Mouse (Mus musculus) retina, embryonic 14.5 days (tissue): ENCODE data around the gene Sphk2.

Experiments
- DNase-seq: peaks from one replicate; pipeline ENCODE4 v3.0.0-alpha.2; 2015; ENCODE audit warnings: low spot score

Sphk2 gene

GRCm38 (mm10) chr7:45723781-45724180, 6.0 kb upstream of the Sphk2 start:
- DNase-seq = no peak

GRCm38 (mm10) chr7:45723301-45723700, 5.5 kb upstream of the Sphk2 start:
- no peak for DNase-seq

GRCm38 (mm10) chr7:45722348-45722713, 4.5 kb upstream of the Sphk2 start:
- no peak for DNase-seq

GRCm38 (mm10) chr7:45721642-45722347, 4.0 kb upstream of the Sphk2 start:
- DNase-seq = no peak

- no peak for DNase-seq
Observed at GRCm38 (mm10) chr7:45721234-45721571, 3.4 kb upstream of the Sphk2 start.

- DNase-seq = no peak
Observed at GRCm38 (mm10) chr7:45720413-45721233, 2.8 kb upstream of the Sphk2 start, which contains the start of gene Fam83e. Gene Fam83e (plus strand): TSS chr7:45721212.

- DNase-seq = no peak
Observed at GRCm38 (mm10) chr7:45719738-45720412, 2.1 kb upstream of the Sphk2 start.

- DNase-seq = no peak
Observed at GRCm38 (mm10) chr7:45719180-45719579, 1.4 kb upstream of the Sphk2 start.

GRCm38 (mm10) chr7:45718331-45718730, 529 bp upstream of the Sphk2 start:
- DNase-seq = no peak

GRCm38 (mm10) chr7:45716952-45717917, 567 bp downstream of the Sphk2 start:
- DNase-seq = no peak

- DNase-seq = no peak
Observed at GRCm38 (mm10) chr7:45716460-45716857, 1.3 kb downstream of the Sphk2 start.

GRCm38 (mm10) chr7:45715741-45716459, 1.9 kb downstream of the Sphk2 start:
- DNase-seq = no peak

GRCm38 (mm10) chr7:45715090-45715708, 2.6 kb downstream of the Sphk2 start, which contains the start of gene Rpl18:
Gene Rpl18 (plus strand): TSS chr7:45715457.
- DNase-seq = peak; percentile 97

GRCm38 (mm10) chr7:45714630-45715089, 3.1 kb downstream of the Sphk2 start:
- DNase-seq = no peak

- DNase-seq = no peak
Observed at GRCm38 (mm10) chr7:45713881-45714520, 3.8 kb downstream of the Sphk2 start.

GRCm38 (mm10) chr7:45713396-45713795, 4.4 kb downstream of the Sphk2 start:
- DNase-seq = no peak

- DNase-seq = no peak
Observed at GRCm38 (mm10) chr7:45712022-45712757, 5.6 kb downstream of the Sphk2 start.

- DNase-seq = no peak
Observed at GRCm38 (mm10) chr7:45711316-45712021, 6.3 kb downstream of the Sphk2 start.
